Mouse (Mus musculus) heart, postnatal 0 days (tissue): ENCODE results near the gene Ppp1r9a. TPM values are rescaled to one million over a fixed set of nuclear protein-coding genes. Genes with fewer than 3 reads are reported as not detected.

Experiments used
- ATAC-seq: fragments of 200-750 bp; cut with Nextera tagmentation; 2 replicates; pipeline ENCODE4 v1.8.0; 2017; ENCODE audit warnings: low read depth, moderate number of reproducible peaks, moderate library complexity; ENCODE audit not compliant: insufficient read depth
- DNase-seq: peaks from one replicate; pipeline ENCODE4 v3.0.0-alpha.2; 2016; ENCODE audit warnings: low spot score
- H3K27ac ChIP-seq: fragments of 300-500 bp; sonication (generic); 2 replicates; pipeline ENCODE4 v1.5.1; 2014; ENCODE audit warnings: low read depth, mild to moderate bottlenecking
- H3K27me3 ChIP-seq: fragments of 300-500 bp; sonication (generic); 2 replicates; pipeline ENCODE4 v1.6.1; 2014; ENCODE audit warnings: low read length, mixed read lengths; ENCODE audit not compliant: control insufficient read depth, insufficient read depth
- H3K36me3 ChIP-seq: fragments of 300-500 bp; sonication (generic); replicated peaks from 2 replicates; pipeline ENCODE4 v1.6.1; 2014; ENCODE audit warnings: low read length, mixed read lengths; ENCODE audit not compliant: control insufficient read depth, insufficient read depth
- H3K4me1 ChIP-seq: fragments of 300-500 bp; sonication (generic); 2 replicates; pipeline ENCODE4 v1.6.1; 2014; ENCODE audit warnings: antibody characterized with exemption; ENCODE audit not compliant: control insufficient read depth, insufficient read depth
- H3K4me2 ChIP-seq: fragments of 300-500 bp; sonication (generic); 2 replicates; pipeline ENCODE4 v1.6.1; 2014; ENCODE audit warnings: low read depth, mild to moderate bottlenecking, low read length, moderate library complexity
- H3K4me3 ChIP-seq: fragments of 300-500 bp; sonication (generic); 2 replicates; pipeline ENCODE4 v1.5.1; 2014; ENCODE audit warnings: low read depth, low read length
- H3K9ac ChIP-seq: fragments of 300-500 bp; sonication (generic); replicated peaks from 2 replicates; pipeline ENCODE4 v1.6.1; 2014; ENCODE audit warnings: low read depth, low read length, mixed read lengths
- H3K9me3 ChIP-seq: fragments of 300-500 bp; sonication (generic); replicated peaks from 2 replicates; pipeline ENCODE4 v1.6.1; 2016; ENCODE audit warnings: low read length; ENCODE audit not compliant: control insufficient read depth
- CTCF ChIP-seq: IDR thresholded peaks from 2 replicates; pipeline ENCODE4 v1.5.1; 2016; ENCODE audit warnings: antibody characterized with exemption, control low read depth, low read depth
- EP300 ChIP-seq: IDR thresholded peaks from 2 replicates; pipeline ENCODE4 v1.6.1; 2016; ENCODE audit warnings: antibody characterized with exemption, low read depth
- WGBS: fragments of 180-500 bp; shearing (Covaris S2); extraction: QIAGEN DNeasy Blood & Tissue Kit; methylation state at CpG from one replicate; pipeline ENCODE4 v1.1.7; 2014; 5-methylcytosine and 5-hydroxymethylcytosine counted together
- polyA plus RNA-seq: library from polyadenylated mRNA; unstranded; fragments of >200 nt; fragmentation: Nextera tagmentation; extraction: Ambion mirVana; gene quantifications from 2 replicates; pipeline ENCODE4 v1.2.1, GENCODE M21; 2015
- total RNA-seq: library from RNA; depleted of rRNA; stranded (reverse); fragments of >200 nt; gene quantifications from 2 replicates; pipeline ENCODE4 v1.2.3, GENCODE M21; 2014; ENCODE audit warnings: low replicate concordance

Ppp1r9a gene
- total and polyA plus RNA-seq, 2 experiments from 2014 or later = 8.3 to 11.6 TPM

GRCm38 (mm10) chr6:5010553-5011416 is 108.1 kb downstream of the Ppp1r9a start:
- DNase-seq (no peak), ATAC-seq (no peak)
- Histone ChIP-seq H3K9ac (no peak overlapping the region), H3K27me3 (no peaks in the 10 kb centered on the region), H3K4me3 (no peak overlapping the region), H3K4me1 (peaks cover 9% of the 10 kb centered on the region), H3K36me3 (no peaks in the 10 kb centered on the region), H3K4me2 (no peak overlapping the region), H3K27ac (no peak overlapping the region), H3K9me3 (no peaks in the 10 kb centered on the region)
- WGBS = 64% methylated on average over 11 of the region's 11 CpGs
- no peak for TF ChIP-seq CTCF
- no peak for TF ChIP-seq EP300

- Histone ChIP-seq H3K4me3 (no peak overlapping the region), H3K4me2 (no peak overlapping the region), H3K4me1 (peaks cover 3% of the 10 kb centered on the region; the same call in 1 of the 2 replicates), H3K9me3 (no peaks in the 10 kb centered on the region), H3K36me3 (no peaks in the 10 kb centered on the region), H3K9ac (no peak overlapping the region), H3K27me3 (no peaks in the 10 kb centered on the region), H3K27ac (no peak overlapping the region)
- 86% methylated on average over 4 of the region's 4 CpGs for WGBS
- ATAC-seq = no peak
- TF ChIP-seq CTCF = no peak
- TF ChIP-seq EP300 = no peak
- DNase-seq = no peak
These were observed 110.1 kb downstream of the Ppp1r9a start for GRCm38 (mm10) chr6:5012794-5013193.

- Histone ChIP-seq H3K4me3 (no peak overlapping the region), H3K27ac (no peak overlapping the region), H3K36me3 (no peaks in the 10 kb centered on the region), H3K9me3 (no peaks in the 10 kb centered on the region), H3K27me3 (no peaks in the 10 kb centered on the region), H3K9ac (no peak overlapping the region), H3K4me1 (peaks cover 6% of the 10 kb centered on the region; the same call in 1 of the 2 replicates), H3K4me2 (no peak overlapping the region)
- WGBS = 89% methylated on average over 6 of the region's 6 CpGs
- DNase-seq (no peak), ATAC-seq (no peak)
- TF ChIP-seq EP300 = no peak
- no peak for TF ChIP-seq CTCF
These were observed 111.8 kb downstream of the Ppp1r9a start for GRCm38 (mm10) chr6:5014567-5014966.

- DNase-seq (no peak), ATAC-seq (no peak)
- Histone ChIP-seq H3K27me3 (no peaks in the 10 kb centered on the region), H3K9me3 (no peaks in the 10 kb centered on the region), H3K4me1 (peaks cover 6% of the 10 kb centered on the region; the same call in 1 of the 2 replicates), H3K4me2 (no peak overlapping the region), H3K36me3 (no peaks in the 10 kb centered on the region), H3K27ac (no peak overlapping the region), H3K4me3 (no peak overlapping the region), H3K9ac (no peak overlapping the region)
- 70% methylated on average over 2 of the region's 2 CpGs for WGBS
- no peak for TF ChIP-seq CTCF
- no peak for TF ChIP-seq EP300
These were observed 112.5 kb downstream of the Ppp1r9a start for GRCm38 (mm10) chr6:5015173-5015572.

- H3K4me2 ChIP-seq = no peak overlapping the region
- DNase-seq (no peak), ATAC-seq (no peak)
- H3K9ac ChIP-seq = no peak overlapping the region
- H3K36me3 ChIP-seq = no peaks in the 10 kb centered on the region
- H3K4me3 ChIP-seq = no peak overlapping the region
- H3K4me1 ChIP-seq = peaks cover 6% of the 10 kb centered on the region; the same call in 1 of the 2 replicates
- H3K9me3 ChIP-seq = no peaks in the 10 kb centered on the region
- no peaks in the 10 kb centered on the region for H3K27me3 ChIP-seq
- no peak overlapping the region for H3K27ac ChIP-seq
- 65% methylated on average over 6 of the region's 6 CpGs for WGBS
- no peak for TF ChIP-seq EP300
- no peak for TF ChIP-seq CTCF
These were observed 115.3 kb downstream of the Ppp1r9a start for GRCm38 (mm10) chr6:5017945-5018511.
